Mouse (Mus musculus) c-Kit-positive CD71-positive TER-119-negative erythroid progenitor cells, embryonic 14.5 days (primary cell): Measurements from ENCODE around the gene Camk2d.

Source experiments
- DNase-seq: peaks from one replicate; pipeline ENCODE4 v3.0.0-alpha.2; 2013; ENCODE audit warnings: low read depth

Camk2d gene

DNA sequence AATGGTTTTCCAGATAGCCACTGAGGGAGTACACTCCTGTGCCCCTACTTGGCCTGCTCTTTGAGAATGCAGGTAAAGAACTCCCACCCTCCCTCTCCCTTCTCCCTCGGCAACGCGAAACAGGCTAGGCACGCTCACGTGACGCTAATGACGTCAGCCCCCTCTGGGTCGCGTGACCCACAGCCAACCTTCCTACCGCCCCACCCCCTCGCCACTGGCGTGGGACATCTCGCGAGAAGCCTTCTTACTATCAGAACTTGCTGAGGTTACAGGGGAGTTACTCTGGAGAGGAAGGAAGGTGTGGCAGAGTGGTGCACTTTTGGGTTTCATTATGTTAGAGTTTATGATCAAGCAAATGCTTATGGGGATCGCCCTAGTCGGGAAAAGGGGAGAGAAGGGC is at the start of gene Camk2d:
TSS of gene Camk2d (plus strand) at position 217 of the 400 bp plus-strand sequence.
- peak; percentile 81 for DNase-seq

- no peak for DNase-seq
Observed at GRCm38 (mm10) chr3:126547941-126548340, 48.2 kb upstream of the Camk2d start.

DNA sequence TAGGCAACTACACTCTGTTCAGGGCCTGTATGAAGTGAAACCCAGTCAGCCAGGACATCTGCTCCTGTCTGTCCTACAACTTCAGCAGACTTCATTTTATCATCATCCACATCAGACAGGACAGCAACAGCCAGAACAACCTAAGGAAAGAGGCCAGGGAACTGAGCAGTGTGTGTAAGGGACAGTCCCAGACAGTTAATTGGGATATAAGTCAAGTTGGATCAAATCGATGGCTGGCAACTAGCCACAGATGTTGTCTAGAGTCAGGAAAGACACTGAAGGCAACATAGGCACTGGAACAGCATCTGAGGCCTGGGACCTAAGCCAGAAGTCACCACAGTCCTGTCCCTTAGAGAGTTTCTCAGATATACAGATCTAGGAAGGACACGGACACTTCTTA is 32.5 kb upstream of the Camk2d start:
- no peak for DNase-seq

DNA sequence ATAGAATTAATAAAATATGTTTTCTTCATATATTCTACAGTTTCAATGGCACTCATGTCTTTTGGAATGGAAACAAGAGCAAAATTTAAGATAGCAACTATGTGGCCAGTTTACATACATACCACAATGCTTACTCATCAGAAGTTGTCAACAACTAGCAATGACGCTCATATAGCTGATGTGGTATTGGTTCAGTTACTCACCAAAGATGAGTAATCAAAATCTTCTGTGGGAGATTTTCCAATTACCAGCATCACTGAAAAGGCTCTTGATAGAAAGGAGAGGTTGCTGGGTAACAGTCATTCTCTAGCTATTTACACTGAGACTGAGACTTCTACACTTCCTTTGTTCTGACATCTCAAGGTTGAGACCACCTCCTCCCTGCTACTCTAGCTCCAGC is 25.5 kb upstream of the Camk2d start:
- no peak for DNase-seq

- DNase-seq: no peak
Observed at GRCm38 (mm10) chr3:126572915-126573314, 23.2 kb upstream of the Camk2d start.

- no peak for DNase-seq
Observed at GRCm38 (mm10) chr3:126575927-126576326, 20.2 kb upstream of the Camk2d start.

- no peak for DNase-seq
Observed at GRCm38 (mm10) chr3:126586134-126586533, 10.0 kb upstream of the Camk2d start.

DNA sequence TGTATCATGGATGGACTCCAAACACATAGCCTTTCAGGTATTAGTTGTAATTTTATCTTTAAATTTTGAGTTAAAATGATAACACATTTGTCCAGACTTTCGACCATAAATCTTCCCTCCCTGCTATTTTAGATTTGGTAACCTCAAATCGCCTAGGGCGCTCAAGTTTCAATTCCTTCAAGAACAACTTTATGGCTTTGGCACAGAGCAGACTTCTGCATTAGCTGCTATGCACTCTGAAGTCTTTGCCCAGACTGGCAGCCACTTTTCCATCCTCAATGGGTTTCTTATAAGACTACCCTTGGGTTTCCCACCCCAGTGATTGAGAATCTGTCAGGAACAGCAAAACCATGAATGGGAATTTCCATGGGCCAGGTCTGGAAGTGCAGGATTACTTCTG is 8.6 kb upstream of the Camk2d start:
- no peak for DNase-seq

- DNase-seq: no peak
Observed at GRCm38 (mm10) chr3:126589556-126589955, 6.5 kb upstream of the Camk2d start.

GRCm38 (mm10) chr3:126595456-126595855 is 646 bp upstream of the Camk2d start:
- no peak for DNase-seq

DNA sequence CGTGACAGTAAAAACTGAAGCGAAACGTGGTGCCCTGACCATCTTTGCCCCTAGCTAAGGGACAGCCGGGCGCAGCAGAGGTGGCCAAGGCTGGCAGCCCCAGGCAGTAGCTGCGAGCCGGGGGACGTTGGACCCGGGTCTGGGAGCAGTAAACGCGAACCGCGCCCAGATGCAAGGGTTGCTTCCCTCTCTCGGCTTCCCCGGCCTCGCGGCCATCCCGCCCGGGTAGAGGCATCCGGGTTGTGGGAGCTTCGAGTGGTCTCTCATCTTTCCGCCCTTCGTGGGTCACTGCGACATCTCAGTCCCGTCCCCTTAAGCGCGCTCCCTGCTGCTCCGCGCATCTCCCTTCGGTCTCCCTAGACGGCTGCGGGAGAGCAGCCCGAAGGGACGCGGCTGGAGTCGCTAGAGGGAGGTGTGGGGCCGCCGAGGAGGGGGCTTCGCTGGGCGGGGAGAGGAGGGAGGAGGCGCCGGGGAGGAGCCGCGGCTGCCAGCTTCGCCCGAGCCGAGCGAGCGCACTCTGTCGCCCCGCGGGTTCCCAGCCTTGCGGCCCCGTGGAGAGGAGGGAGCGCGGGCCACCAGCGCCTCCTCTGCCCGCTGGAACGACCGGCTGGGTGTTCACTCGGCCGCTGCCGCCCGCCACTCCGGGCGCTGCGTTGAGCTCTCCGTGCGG is 524 bp downstream of the Camk2d start:
- DNase-seq: peak; percentile 20

GRCm38 (mm10) chr3:126597161-126597595 is 1.1 kb downstream of the Camk2d start:
- no peak for DNase-seq

- DNase-seq: no peak
Observed at GRCm38 (mm10) chr3:126597596-126598328, 1.7 kb downstream of the Camk2d start.

GRCm38 (mm10) chr3:126598329-126598676 is 2.2 kb downstream of the Camk2d start:
- DNase-seq: no peak

DNA sequence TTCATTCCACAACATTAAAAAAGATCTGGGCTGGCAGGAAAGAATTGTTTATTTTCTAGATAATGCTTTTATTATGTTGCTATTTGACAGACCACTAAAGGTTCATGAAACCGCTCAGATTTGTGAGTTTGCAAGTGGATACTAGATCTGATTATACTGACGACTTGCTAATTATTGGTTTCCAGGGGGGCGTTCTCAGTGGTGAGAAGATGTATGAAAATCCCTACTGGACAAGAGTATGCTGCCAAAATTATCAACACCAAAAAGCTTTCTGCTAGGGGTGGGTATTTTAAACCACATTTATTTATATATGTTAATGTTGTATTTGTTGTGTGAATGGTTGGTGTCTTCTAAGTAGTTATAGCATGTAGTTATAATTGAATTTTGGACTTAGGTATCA is 2.8 kb downstream of the Camk2d start:
- no peak for DNase-seq

DNA sequence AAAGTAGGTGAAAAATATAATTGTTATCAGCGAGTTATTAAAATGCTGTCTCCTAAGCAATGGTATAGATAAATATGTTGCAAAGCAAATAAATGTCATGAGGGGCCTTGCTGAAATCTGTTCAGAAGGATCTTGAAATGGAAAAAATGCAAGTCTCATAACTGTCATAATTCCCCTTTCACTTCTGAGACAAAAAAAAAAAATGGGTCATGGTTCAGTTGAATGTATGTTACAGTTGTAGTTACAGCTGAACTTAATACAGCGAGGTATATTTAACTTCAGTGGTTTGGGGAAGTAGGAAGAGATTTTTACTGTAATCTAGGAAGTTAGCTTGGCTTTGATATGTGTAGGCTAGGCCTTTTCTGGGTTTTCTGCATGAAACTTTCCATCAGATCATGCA is 3.2 kb downstream of the Camk2d start:
- no peak for DNase-seq

- no peak for DNase-seq
Observed at GRCm38 (mm10) chr3:126599936-126600335, 3.8 kb downstream of the Camk2d start.

DNA sequence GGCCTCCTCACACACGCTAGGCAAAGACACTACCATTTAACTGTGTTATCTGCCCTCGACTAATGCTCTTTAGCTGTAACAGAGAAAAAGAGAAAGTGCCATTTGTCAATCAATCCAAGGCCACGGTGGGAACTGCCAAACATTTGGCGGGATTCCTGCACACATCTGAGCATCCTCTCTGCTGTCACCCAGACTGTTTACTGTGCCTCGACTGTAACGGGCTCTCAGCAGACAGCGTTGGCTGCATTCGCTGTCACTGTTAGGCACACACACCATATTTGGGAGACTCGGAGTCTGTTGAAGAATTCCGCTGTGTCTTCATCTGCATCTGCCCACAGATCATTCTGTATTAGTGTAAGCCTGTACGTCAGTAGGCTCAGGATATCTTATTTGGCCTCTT is 6.7 kb downstream of the Camk2d start:
- no peak for DNase-seq

DNA sequence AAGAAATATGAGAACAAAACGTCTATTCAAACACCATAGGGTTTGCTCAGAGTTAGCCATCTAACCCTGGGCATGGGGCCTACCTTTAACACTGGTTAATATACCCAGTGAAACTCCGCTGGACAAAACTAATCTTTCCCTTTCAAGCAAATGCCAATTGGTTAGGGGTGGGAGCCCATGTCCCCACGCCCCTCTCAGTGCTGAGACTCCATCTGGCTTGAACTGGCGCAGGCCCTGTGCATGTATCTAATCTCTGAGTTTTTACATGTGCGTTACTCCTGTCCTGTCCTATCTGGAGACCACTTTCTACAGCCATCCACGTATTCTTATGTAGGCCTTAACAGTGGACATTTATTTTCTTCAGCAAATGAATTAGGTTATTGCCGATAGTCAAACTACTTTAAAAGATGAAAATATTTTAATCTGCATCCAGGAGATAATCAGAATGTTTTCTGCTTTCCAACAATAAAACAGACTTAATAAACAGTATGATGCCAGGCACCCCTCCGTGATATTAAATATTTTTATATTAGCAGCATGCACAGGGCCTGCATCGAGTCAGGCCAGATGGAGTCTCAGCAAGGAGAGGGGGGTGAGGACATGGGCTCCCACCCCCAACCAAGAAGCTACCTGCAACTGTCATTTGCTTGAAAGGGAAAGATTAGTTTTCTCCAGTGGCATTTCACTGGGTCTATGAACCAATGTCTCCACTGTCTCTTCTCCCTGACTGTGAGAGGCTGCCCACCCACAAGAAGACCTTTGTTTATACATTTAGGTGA is 8.7 kb downstream of the Camk2d start:
- DNase-seq: no peak

DNA sequence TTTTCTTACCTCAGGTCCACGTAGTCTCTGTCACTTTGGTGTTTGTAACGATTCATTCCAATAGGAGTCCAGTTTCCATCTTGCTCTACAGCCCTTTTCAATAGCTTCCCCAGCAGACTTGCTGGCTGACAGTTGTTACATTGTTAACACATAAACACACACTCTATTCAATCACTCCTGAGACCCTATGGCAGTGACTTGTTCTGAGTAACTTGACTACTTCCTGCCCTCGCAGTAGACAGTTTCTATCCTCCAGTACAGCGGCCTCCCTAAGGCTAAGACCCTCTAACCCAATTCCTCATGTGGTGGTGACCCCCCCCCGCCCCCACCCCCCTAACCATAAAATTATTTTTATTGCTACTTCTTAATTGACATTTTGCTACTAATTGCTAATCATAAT is 13.2 kb downstream of the Camk2d start:
- DNase-seq: no peak

GRCm38 (mm10) chr3:126609795-126610451 is 13.8 kb downstream of the Camk2d start:
- DNase-seq: no peak

GRCm38 (mm10) chr3:126611624-126612023 is 15.5 kb downstream of the Camk2d start:
- DNase-seq: no peak
